Mouse (Mus musculus) hindbrain, embryonic 10.5 days (tissue): ENCODE data around the gene Psmd9. TPM values are rescaled to one million over a fixed set of nuclear protein-coding genes. Genes with fewer than 3 reads are reported as not detected.

ENCODE experiments used
- DNase-seq: peaks from one replicate; pipeline ENCODE4 v3.0.0-alpha.2; 2017; ENCODE audit warnings: low spot score
- H3K27ac ChIP-seq: fragments of 300-500 bp; sonication (generic); 2 replicates; pipeline ENCODE4 v1.5.1; 2016; ENCODE audit warnings: mild to moderate bottlenecking, moderate library complexity
- H3K27me3 ChIP-seq: fragments of 300-500 bp; sonication (generic); 2 replicates; pipeline ENCODE4 v1.6.1; 2016; ENCODE audit warnings: mild to moderate bottlenecking; ENCODE audit not compliant: poor library complexity, insufficient read depth, severe bottlenecking
- H3K36me3 ChIP-seq: fragments of 300-500 bp; sonication (generic); 2 replicates; pipeline ENCODE4 v1.6.1; 2016; ENCODE audit warnings: mild to moderate bottlenecking, moderate library complexity
- H3K4me1 ChIP-seq: fragments of 300-500 bp; sonication (generic); replicated peaks from 2 replicates; pipeline ENCODE4 v1.6.1; 2016; ENCODE audit warnings: mild to moderate bottlenecking
- H3K4me3 ChIP-seq: fragments of 300-500 bp; sonication (generic); 2 replicates; pipeline ENCODE4 v1.5.1; 2016; ENCODE audit warnings: mild to moderate bottlenecking, moderate library complexity
- H3K9me3 ChIP-seq: fragments of 300-500 bp; sonication (generic); 2 replicates; pipeline ENCODE4 v1.6.1; 2016; ENCODE audit warnings: mild to moderate bottlenecking, moderate library complexity
- WGBS: fragments of 180-500 bp; shearing (Covaris S2); methylation state at CpG from one replicate; pipeline ENCODE4 v1.1.7; 2016; 5-methylcytosine and 5-hydroxymethylcytosine counted together
- polyA plus RNA-seq: library from polyadenylated mRNA; unstranded; fragments of >200 nt; fragmentation: Nextera tagmentation; extraction: Ambion mirVana; gene quantifications from 2 replicates; pipeline ENCODE4 v1.2.1, GENCODE M21; 2016

Psmd9 gene
- polyA plus RNA-seq, 1 experiment from 2014 or later: 86.3 TPM

- WGBS: 82% methylated on average over 9 of the region's 9 CpGs
- no peak overlapping the region for H3K27ac ChIP-seq
- no peaks in the 10 kb centered on the region for H3K36me3 ChIP-seq
- H3K4me1 ChIP-seq: peaks cover 8% of the 10 kb centered on the region
- no peaks in the 10 kb centered on the region for H3K9me3 ChIP-seq
- no peaks in the 10 kb centered on the region for H3K27me3 ChIP-seq
- no peak overlapping the region for H3K4me3 ChIP-seq
- no peak for DNase-seq
These were observed 112.3 kb downstream of the Psmd9 start for GRCm38 (mm10) chr5:123281336-123282136.

GRCm38 (mm10) chr5:123285174-123285573 is 116.0 kb downstream of the Psmd9 start:
- 39% methylated on average over 8 of the region's 8 CpGs for WGBS
- peaks cover 16% of the 10 kb centered on the region for H3K9me3 ChIP-seq
- no peaks in the 10 kb centered on the region for H3K36me3 ChIP-seq
- no peaks in the 10 kb centered on the region for H3K4me1 ChIP-seq
- no peak overlapping the region for H3K27ac ChIP-seq
- no peak overlapping the region for H3K4me3 ChIP-seq
- no peak for DNase-seq
- no peaks in the 10 kb centered on the region for H3K27me3 ChIP-seq

GRCm38 (mm10) chr5:123288079-123288478 is 118.9 kb downstream of the Psmd9 start:
- no peak for DNase-seq
- Histone ChIP-seq H3K36me3 (no peaks in the 10 kb centered on the region), H3K9me3 (peaks cover 16% of the 10 kb centered on the region), H3K27me3 (no peaks in the 10 kb centered on the region), H3K4me1 (no peaks in the 10 kb centered on the region), H3K27ac (no peak overlapping the region), H3K4me3 (no peak overlapping the region)
- WGBS: 87% methylated on average over 5 of the region's 5 CpGs

GRCm38 (mm10) chr5:123294653-123295052 is 125.4 kb downstream of the Psmd9 start:
- Histone ChIP-seq H3K36me3 (no peaks in the 10 kb centered on the region), H3K27me3 (peaks cover 12% of the 10 kb centered on the region; the same call in 1 of the 2 replicates), H3K27ac (no peak overlapping the region), H3K9me3 (no peaks in the 10 kb centered on the region), H3K4me1 (peaks cover 10% of the 10 kb centered on the region), H3K4me3 (no peak overlapping the region)
- no peak for DNase-seq
- WGBS: 90% methylated on average over 9 of the region's 9 CpGs

- no peaks in the 10 kb centered on the region for H3K36me3 ChIP-seq
- WGBS: 67% methylated on average over 12 of the region's 12 CpGs
- no peak for DNase-seq
- no peak overlapping the region for H3K4me3 ChIP-seq
- no peak overlapping the region for H3K27ac ChIP-seq
- H3K27me3 ChIP-seq: peaks cover 26% of the 10 kb centered on the region
- H3K4me1 ChIP-seq: peaks cover 25% of the 10 kb centered on the region
- no peaks in the 10 kb centered on the region for H3K9me3 ChIP-seq
These were observed 127.1 kb downstream of the Psmd9 start for GRCm38 (mm10) chr5:123296224-123296806.

GRCm38 (mm10) chr5:123296972-123297754 is 128.0 kb downstream of the Psmd9 start:
- Histone ChIP-seq H3K27ac (no peak overlapping the region), H3K4me3 (no peak overlapping the region), H3K9me3 (no peaks in the 10 kb centered on the region), H3K4me1 (peaks cover 34% of the 10 kb centered on the region), H3K36me3 (no peaks in the 10 kb centered on the region), H3K27me3 (peaks cover 28% of the 10 kb centered on the region)
- WGBS: 61% methylated on average over 23 of the region's 23 CpGs
- DNase-seq: no peak

GRCm38 (mm10) chr5:123297830-123298229 is 128.6 kb downstream of the Psmd9 start:
- H3K27ac ChIP-seq: no peak overlapping the region
- H3K9me3 ChIP-seq: no peaks in the 10 kb centered on the region
- H3K4me1 ChIP-seq: peaks cover 40% of the 10 kb centered on the region
- no peak overlapping the region for H3K4me3 ChIP-seq
- H3K27me3 ChIP-seq: peaks cover 28% of the 10 kb centered on the region
- WGBS: 76% methylated on average over 7 of the region's 7 CpGs
- no peak for DNase-seq
- H3K36me3 ChIP-seq: no peaks in the 10 kb centered on the region

GRCm38 (mm10) chr5:123298526-123298925 is 129.3 kb downstream of the Psmd9 start:
- Histone ChIP-seq H3K4me1 (peaks cover 43% of the 10 kb centered on the region), H3K27me3 (peaks cover 29% of the 10 kb centered on the region), H3K9me3 (no peaks in the 10 kb centered on the region), H3K36me3 (no peaks in the 10 kb centered on the region), H3K4me3 (no peak overlapping the region), H3K27ac (no peak overlapping the region)
- 86% methylated on average over 6 of the region's 6 CpGs for WGBS
- DNase-seq: no peak

Other genes starting within 250 kb of the Psmd9 start
- 84.6 and 92.4 TPM in 2 replicates for gene Kdm2b, start 179.6 kb upstream of the Psmd9 start, polyA plus RNA-seq
- gene Orai1, start 154.3 kb upstream of the Psmd9 start, polyA plus RNA-seq: 10.2 and 11.3 TPM in 2 replicates
- 0.50 and 2.4 TPM in 2 replicates for gene Morn3, start 122.4 kb upstream of the Psmd9 start, polyA plus RNA-seq
- gene Tmem120b, start 101.0 kb upstream of the Psmd9 start, polyA plus RNA-seq: 12.9 and 13.4 TPM in 2 replicates
- 1.9 and 2.2 TPM in 2 replicates for gene Rhof, start 36.7 kb upstream of the Psmd9 start, polyA plus RNA-seq
- 7.9 and 9.5 TPM in 2 replicates for gene Setd1b, start 27.2 kb upstream of the Psmd9 start, polyA plus RNA-seq
- gene Hpd, start 13.3 kb downstream of the Psmd9 start, polyA plus RNA-seq: not detected in 2 replicates
- gene Wdr66, start 82.7 kb downstream of the Psmd9 start, polyA plus RNA-seq: 7.0 and 8.1 TPM in 2 replicates
- gene Bcl7a, start 174.4 kb downstream of the Psmd9 start, polyA plus RNA-seq: 42.9 and 48.0 TPM in 2 replicates
- gene Mlxip, start 225.4 kb downstream of the Psmd9 start, polyA plus RNA-seq: 18.0 and 18.8 TPM in 2 replicates